Mouse (Mus musculus): ENCODE measurements at regions not wholly inside any gene's neighbourhood (a gene's known extent, or its start where the extent isn't known, plus 50 kb on each side); places are given as distances from the start of the nearest gene placed in this dataset.

DNA sequence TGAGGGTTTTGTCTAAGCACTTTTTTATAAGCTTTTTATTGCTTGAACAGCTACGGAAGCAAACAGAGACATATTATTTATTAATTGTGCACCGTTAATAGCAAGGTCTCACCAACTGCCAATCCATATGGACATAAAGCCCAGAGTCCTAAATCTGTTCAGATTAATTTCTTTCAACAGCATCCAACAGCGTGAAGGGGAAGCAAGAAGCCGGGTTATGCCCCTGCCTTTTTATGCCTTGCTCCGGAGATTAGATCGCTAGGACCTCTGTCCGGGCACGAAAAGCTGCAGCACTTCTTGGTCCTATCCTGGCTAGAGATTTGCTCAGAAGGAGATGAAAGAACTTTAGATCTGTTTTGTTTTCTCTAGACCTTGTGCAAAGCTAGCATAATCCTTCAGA, 289.6 kb upstream of the Epha7 start:
- Histone ChIP-seq H3K27ac (ENCODE audit: low read length) (no peak overlapping the region), H3K4me1 (ENCODE audit: insufficient read depth, low read length) (no peaks in the 10 kb centered on the region), H3K36me3 (ENCODE audit: insufficient read depth, low read length) (no peaks in the 10 kb centered on the region), H3K4me2 (replicated peaks; ENCODE audit: low read depth, low read length) (no peak overlapping the region), H3K27me3 (ENCODE audit: insufficient read depth, low read length) (no peaks in the 10 kb centered on the region), H3K9me3 (ENCODE audit: low read length) (no peaks in the 10 kb centered on the region), H3K9ac (replicated peaks; ENCODE audit: low read length) (no peak overlapping the region), H3K4me3 (ENCODE audit: low read length) (no peak overlapping the region)
- no peak for ATAC-seq (ENCODE audit: low FRiP score, low TSS enrichment)
- WGBS, result 61% methylated on average over 8 of the region's 8 CpGs

DNA sequence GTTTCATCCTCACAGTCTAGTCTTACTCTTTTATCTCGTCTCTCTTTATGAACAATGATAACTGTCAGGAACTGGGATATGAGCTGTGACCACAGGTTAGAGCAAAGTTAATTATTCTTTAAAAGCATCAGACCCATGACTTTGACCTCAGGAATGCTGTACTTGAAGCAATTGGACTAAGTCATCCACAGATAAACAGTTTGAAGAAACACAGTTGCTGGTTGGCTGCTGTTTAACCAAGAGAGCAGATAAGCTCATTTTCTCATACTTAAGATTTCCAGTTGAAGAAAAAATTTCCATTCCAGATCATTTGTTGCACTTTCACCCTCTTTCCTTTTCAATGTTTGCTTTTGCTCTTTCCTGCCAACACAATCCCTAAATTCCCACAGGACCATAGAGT, 270.7 kb upstream of the Epha7 start:
- H3K9ac ChIP-seq (replicated peaks; ENCODE audit: low read length), result no peak overlapping the region
- no peak overlapping the region for H3K4me3 ChIP-seq (ENCODE audit: low read length)
- no peaks in the 10 kb centered on the region for H3K27me3 ChIP-seq (ENCODE audit: insufficient read depth, low read length)
- H3K27ac ChIP-seq (ENCODE audit: low read length), result peak overlapping the region; percentile 71
- ATAC-seq (ENCODE audit: low FRiP score, low TSS enrichment), result peak; percentile 87
- no peaks in the 10 kb centered on the region for H3K4me1 ChIP-seq (ENCODE audit: insufficient read depth, low read length)
- H3K4me2 ChIP-seq (replicated peaks; ENCODE audit: low read depth, low read length), result no peak overlapping the region
- 4% methylated on average over 1 of the region's 1 CpGs for WGBS
- no peaks in the 10 kb centered on the region for H3K9me3 ChIP-seq (ENCODE audit: low read length)
- H3K36me3 ChIP-seq (ENCODE audit: insufficient read depth, low read length), result no peaks in the 10 kb centered on the region

DNA sequence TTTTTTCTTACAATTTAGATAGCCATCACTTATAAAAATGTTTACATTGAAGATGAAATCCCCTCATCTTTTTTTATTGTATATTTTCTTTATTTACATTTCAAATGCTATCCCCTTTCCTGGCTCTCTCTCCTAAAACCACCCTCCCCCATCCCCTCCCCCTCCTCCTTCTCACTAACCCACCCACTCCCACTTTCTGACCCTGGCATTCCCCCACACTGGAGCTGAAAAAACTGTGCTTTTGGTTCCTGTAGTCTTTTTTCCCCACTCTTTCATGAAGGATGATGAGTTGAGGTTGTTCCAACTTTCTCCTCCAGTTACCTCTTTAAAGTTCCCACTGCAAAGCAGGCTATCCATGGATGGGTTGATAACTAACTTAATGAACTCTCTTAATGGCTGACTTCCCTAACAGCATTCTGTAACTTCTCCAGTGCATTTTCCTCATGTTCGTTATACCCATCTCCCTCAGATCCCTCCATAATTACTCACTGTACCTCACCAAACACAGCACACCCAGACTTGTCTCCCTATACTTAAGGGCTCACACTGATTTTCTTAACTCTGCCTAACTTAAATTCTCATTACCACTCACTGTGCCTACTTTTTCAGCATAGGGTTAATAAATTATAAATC, 270.1 kb upstream of the Epha7 start:
- Histone ChIP-seq H3K27ac (ENCODE audit: low read length) (peak overlapping the region; percentile 71), H3K4me3 (ENCODE audit: low read length) (no peak overlapping the region), H3K36me3 (ENCODE audit: insufficient read depth, low read length) (no peaks in the 10 kb centered on the region), H3K4me1 (ENCODE audit: insufficient read depth, low read length) (peaks cover 2% of the 10 kb centered on the region), H3K9ac (replicated peaks; ENCODE audit: low read length) (no peak overlapping the region), H3K4me2 (replicated peaks; ENCODE audit: low read depth, low read length) (no peak overlapping the region), H3K9me3 (ENCODE audit: low read length) (no peaks in the 10 kb centered on the region), H3K27me3 (ENCODE audit: insufficient read depth, low read length) (no peaks in the 10 kb centered on the region)
- peak; percentile 84 for ATAC-seq (ENCODE audit: low FRiP score, low TSS enrichment)
- 36% methylated on average over 1 of the region's 1 CpGs for WGBS

DNA sequence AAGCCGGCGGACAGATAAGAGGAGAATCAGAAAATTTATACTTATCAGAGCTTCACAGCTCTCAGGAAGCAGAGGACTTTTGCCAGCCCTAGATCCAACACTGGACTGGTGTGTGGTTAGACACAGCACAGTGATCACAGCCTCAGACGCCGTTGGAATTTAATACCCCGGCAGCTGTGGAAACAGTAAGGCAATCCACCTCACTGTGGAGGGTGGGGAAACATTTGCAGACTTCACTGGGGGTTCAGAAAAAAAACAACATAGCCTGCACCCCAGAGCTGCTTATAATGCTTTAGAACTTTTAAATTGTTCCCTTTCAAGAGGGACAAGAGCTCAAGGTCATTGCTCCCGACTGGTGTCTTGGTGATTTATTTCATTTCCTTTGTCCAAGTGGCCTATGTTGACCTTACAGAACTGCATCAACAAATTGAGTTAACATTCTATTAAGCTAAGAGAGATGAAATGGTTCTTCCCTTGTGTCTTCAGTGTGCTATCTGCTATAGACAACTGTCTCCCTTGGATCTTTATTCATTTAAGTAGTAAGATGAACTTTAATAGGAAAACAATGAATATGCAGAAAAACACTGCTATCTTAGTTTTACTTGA, 264.6 kb upstream of the Epha7 start:
- Histone ChIP-seq H3K36me3 (ENCODE audit: insufficient read depth, low read length) (no peaks in the 10 kb centered on the region), H3K9ac (replicated peaks; ENCODE audit: low read length) (no peak overlapping the region), H3K9me3 (ENCODE audit: low read length) (no peaks in the 10 kb centered on the region), H3K4me2 (replicated peaks; ENCODE audit: low read depth, low read length) (0 out of 2 replicates have a peak overlapping the region, but pooled peaks have one; percentile 8), H3K4me1 (ENCODE audit: insufficient read depth, low read length) (peaks cover 8% of the 10 kb centered on the region), H3K27ac (ENCODE audit: low read length) (peak overlapping the region; percentile 22; the same call in 1 of the 2 replicates), H3K27me3 (ENCODE audit: insufficient read depth, low read length) (no peaks in the 10 kb centered on the region), H3K4me3 (ENCODE audit: low read length) (no peak overlapping the region)
- 10% methylated on average over 6 of the region's 6 CpGs for WGBS
- peak; percentile 99 for ATAC-seq (ENCODE audit: low FRiP score, low TSS enrichment)

DNA sequence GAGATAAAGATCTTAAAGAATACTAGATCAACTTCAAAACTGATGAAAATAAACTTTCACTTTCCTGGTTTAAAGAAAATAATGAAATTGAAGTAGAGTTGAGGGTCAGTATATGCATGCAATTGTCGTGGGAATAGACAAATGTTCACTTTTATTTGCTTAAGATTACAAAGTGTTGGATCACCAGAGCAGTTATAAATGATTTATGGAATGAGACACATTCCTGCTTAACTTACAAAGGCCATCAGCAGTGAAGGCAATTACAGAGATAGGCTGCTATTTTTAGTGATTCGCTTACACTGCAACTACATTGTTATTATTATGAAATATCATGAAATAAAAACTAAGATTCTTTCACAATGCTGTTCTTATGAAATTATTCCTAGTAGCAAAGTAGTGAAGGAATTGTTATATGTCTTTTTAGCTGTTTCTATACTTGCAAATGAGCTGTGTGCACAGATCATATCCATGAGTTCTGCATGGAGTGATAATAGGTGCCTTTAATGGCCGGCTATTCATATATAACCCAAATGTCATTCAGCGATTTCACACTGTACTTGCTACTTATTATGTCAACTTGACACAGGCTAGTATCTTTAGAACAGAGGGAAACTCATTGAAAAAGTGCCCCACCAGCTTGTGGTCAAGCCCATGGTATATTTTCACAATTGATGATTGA, 241.7 kb upstream of the Epha7 start:
- Histone ChIP-seq H3K27me3 (ENCODE audit: insufficient read depth, low read length) (no peaks in the 10 kb centered on the region), H3K9me3 (ENCODE audit: low read length) (no peaks in the 10 kb centered on the region), H3K36me3 (ENCODE audit: insufficient read depth, low read length) (no peaks in the 10 kb centered on the region), H3K4me1 (ENCODE audit: insufficient read depth, low read length) (no peaks in the 10 kb centered on the region), H3K9ac (replicated peaks; ENCODE audit: low read length) (no peak overlapping the region), H3K27ac (ENCODE audit: low read length) (no peak overlapping the region), H3K4me3 (ENCODE audit: low read length) (no peak overlapping the region), H3K4me2 (replicated peaks; ENCODE audit: low read depth, low read length) (no peak overlapping the region)
- 64% methylated on average over 4 of the region's 4 CpGs for WGBS
- no peak for ATAC-seq (ENCODE audit: low FRiP score, low TSS enrichment)

DNA sequence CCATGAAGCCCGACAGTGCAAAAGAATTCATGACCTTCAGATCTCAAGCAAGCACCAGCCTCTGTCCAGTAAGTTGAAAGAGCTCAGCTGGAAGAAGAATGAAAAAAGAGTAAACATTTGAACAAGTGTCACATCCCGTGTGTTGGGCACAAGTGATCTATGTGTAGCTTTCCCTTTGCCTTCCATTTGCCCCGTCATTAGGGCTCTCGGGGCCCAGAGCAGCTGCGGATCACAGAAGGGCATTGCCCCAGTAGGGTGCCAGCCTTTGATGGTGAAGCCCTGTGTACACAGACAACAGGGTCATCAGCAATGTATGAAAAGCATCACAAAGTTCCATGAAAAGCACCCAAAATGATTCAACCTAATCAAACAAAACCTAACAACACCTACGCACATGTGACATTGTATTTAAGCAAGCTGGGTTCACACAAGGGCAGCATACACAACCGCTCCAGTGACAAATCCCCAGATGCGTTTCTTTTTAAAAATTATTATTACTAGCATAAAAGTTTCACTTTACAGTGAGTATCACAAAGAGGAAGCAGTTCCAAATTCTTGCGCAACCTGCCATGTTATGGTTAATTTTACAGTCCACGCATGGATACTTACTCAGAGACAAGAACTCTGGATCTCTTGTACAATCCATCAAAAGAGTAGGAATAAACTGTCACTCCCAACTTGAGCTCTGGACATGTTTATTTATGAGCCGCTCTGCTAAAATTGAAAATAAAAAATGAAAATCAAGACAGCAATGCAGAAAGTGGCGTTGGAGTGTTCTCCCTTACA, 224.0 kb upstream of the Epha7 start:
- Histone ChIP-seq H3K9me3 (ENCODE audit: low read length) (no peaks in the 10 kb centered on the region), H3K4me1 (ENCODE audit: insufficient read depth, low read length) (no peaks in the 10 kb centered on the region), H3K36me3 (ENCODE audit: insufficient read depth, low read length) (no peaks in the 10 kb centered on the region), H3K27me3 (ENCODE audit: insufficient read depth, low read length) (no peaks in the 10 kb centered on the region), H3K4me2 (replicated peaks; ENCODE audit: low read depth, low read length) (no peak overlapping the region), H3K4me3 (ENCODE audit: low read length) (no peak overlapping the region), H3K9ac (replicated peaks; ENCODE audit: low read length) (no peak overlapping the region), H3K27ac (ENCODE audit: low read length) (no peak overlapping the region)
- ATAC-seq (ENCODE audit: low FRiP score, low TSS enrichment), result no peak
- 72% methylated on average over 12 of the region's 12 CpGs for WGBS

Measured in kidney, embryonic 16.5 days (tissue).